Mouse (Mus musculus) heart, adult 2 months (tissue): ENCODE results near the gene Drd2.

ENCODE experiments used
- CTCF ChIP-seq: fragments of 200-600 bp; IDR thresholded peaks from 2 replicates; pipeline ENCODE4 v1.8.1; 2022; ENCODE audit warnings: antibody characterized with exemption, mild to moderate bottlenecking, moderate library complexity
- EP300 ChIP-seq: fragments of 200-500 bp; IDR thresholded peaks from 2 replicates; pipeline ENCODE4 v1.6.1; 2011; ENCODE audit warnings: low read depth, low read length, control low read depth; ENCODE audit not compliant: insufficient read depth
- POLR2A ChIP-seq: fragments of 200-500 bp; IDR thresholded peaks from 2 replicates; pipeline ENCODE4 v1.6.1; 2011; ENCODE audit warnings: mild to moderate bottlenecking, low read depth, low read length, control low read depth; ENCODE audit not compliant: insufficient read depth

DNA sequence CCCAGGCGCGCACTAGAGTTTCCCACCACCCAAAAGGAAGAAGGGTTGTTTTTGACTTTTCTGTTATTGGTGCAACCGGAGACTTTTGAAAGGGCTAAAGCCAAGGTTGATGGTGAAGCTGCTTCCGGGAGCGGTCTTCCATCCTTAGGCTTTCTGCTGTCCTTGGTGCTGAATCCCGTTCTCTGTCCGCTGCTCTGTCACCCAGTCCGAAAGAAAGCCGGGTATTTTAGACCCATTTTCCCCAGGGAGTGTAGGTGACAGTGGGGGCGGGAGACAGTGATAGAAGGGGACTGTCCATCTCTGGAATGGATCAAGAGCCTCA is 578 bp downstream of the Drd2 start:
- TF ChIP-seq CTCF (no peak), POLR2A (no peak), EP300 (no peak)
